Mouse (Mus musculus) spleen, postnatal 4 days (tissue): ENCODE measurements at regions not wholly inside any gene's neighbourhood (a gene's known extent, or its start where the extent isn't known, plus 50 kb on each side); places are given as distances from the start of the nearest gene placed in this dataset.

ENCODE experiments used
- DNase-seq, 2 experiments: peaks; one replicate each; pipeline ENCODE4 v3.0.0; 2022; ENCODE audit warnings: low spot score in 2 of 2

DNA sequence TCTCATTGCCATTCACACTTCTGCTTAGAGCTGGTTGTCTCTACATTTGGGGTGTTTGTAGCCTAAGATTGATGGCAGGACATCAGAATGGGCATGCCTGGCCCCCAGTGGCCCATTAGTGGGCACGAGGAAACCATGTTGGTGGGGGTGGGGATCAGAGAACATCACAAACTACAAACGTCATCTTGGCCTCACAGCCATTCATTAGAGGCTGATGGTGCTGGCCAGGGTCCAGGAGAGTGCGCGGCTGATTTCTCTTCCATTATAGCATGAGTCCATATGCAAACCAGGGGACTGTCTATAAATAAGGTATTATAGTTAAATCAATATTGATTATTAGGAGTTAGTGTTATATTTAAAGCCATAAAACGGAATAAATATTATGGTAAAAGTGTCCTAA lies 67.9 kb downstream of the 3100002H09Rik start:
- DNase-seq: no peak

DNA sequence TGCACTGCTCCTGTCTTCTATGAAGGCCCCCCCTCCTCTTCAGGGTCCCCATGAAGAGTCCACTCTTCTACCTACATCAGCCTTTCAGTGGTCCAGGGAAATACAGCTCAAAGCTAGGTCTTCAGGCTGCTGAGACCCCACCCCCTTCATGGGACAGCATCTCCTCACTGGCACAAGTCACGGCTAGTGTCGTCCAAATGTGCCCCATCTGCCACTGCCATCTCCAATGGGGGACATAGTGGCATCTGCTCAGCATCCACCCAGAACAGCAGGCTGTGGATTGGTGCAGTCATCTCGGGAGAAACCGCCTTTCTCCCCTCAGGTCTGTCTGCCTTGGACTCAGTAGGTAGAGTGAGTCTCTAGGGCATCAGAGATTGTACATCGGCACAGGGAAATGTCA lies 72.1 kb downstream of the 3100002H09Rik start:
- no peak for DNase-seq

DNA sequence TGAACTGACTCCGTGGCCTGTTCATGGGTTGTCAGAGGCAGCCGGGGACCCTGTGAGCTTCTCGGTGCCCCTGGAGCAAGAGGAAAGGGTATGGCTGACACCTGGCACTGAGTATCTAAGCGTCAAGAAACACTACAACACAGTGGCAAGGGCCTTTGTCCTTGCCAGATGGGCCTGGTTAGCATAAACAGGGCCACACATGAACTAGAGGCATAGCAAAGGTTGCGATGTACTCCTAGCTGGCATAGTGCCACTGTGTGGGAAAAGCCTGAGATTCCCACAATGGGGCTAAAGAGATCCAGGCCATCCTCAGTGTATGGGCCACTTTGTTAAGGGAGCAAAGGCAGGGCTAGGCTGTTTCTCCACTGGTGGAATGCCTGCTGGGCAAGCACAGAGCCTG lies 72.9 kb downstream of the 3100002H09Rik start:
- no peak for DNase-seq

DNA sequence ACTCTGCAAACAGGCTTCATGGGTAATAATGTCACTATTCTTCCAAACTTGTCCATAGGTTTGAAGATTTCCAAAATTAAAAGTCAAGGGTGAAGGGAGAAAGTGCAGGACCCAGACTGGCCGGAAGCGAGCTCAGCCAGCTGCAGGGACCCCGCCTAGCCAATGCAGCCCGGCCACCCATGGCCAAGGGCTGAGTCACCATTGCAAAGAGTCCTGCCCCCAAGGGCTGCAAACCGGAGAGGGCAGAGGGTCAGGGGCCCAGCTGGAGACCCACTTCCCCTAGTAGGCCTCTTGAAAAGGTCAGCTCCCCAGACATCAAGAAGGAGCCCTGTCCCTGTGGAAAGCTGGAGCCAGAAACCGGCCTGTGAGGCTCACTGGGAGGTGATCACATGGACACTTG lies 77.0 kb downstream of the 3100002H09Rik start:
- no peak for DNase-seq

DNA sequence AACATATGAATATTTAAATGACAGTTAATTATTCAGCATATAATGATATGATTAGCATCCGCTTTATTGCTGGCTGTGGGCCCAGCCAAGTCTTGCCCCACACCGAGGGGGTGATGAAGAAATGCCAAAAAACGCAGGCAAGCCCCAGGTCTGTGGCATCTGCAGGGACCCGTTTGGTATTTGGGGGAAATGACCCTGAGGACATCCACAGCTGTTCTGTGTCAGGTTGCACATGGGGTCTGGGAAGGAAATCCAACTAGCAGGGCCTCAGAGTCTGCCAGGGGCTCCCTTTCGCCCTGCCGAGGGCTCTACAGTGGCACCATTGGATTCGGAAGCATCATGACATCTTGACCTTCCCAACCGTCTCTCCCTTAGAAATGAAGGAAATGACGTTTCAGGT lies 80.0 kb downstream of the 3100002H09Rik start:
- DNase-seq: no peak

DNA sequence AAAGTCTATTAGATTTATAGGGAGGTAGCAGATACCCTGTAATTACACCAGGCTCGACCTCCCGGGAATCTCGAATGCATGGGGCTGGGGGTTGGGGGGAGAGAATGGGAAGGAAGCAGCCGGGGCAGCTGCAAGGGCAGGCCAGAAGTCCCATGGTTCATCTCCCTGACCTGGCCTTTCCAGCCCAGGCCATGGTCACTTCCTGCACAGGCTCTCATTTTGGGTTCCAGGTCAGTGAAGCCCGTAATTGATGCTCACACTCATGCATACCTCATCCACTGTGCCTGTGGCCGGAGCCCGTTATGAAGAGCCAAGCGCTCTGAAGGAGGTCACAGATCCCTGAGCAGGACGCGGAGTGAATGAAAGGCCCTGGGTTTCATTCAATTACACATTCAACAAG lies 83.8 kb downstream of the 3100002H09Rik start:
- no peak for DNase-seq

DNA sequence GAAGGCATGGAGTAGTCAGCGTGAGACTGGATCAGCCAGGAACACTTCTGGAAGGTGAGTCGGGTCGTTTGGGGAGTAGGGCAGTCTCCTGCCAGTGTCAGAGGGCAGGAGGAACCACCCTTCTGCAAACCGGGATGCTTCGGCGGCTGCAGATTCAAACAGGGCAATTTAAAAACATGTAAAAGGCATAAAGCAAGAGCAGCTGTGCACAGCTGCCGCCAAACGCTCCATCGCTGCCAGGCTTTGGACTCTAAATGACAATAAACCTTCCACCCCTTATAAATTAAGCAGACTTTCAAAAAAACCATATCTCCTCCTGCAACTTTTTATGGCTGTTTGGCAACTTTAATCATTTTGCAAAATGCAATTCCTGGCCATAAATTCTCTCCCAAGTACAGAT lies 84.2 kb downstream of the 3100002H09Rik start:
- DNase-seq: no peak

DNA sequence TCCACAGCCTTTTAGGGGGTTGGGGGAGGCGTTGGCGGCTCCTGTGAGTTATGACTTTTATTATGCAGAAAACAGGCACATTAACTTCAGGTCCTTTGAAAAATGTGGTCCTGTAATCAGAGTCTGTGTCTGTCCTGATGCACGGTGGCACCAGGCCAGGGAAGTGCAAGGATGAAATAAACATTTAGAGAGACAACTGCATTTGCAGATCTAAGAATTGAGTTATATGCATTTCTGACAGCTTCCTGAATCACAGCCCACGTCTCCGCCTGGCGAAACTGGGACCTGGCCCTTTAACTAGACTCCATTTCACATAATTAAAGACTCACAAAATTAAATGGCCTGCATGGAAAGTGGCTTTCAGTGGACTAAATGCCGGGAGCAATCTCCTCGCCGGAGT lies 90.3 kb downstream of the 3100002H09Rik start:
- DNase-seq: no peak

DNA sequence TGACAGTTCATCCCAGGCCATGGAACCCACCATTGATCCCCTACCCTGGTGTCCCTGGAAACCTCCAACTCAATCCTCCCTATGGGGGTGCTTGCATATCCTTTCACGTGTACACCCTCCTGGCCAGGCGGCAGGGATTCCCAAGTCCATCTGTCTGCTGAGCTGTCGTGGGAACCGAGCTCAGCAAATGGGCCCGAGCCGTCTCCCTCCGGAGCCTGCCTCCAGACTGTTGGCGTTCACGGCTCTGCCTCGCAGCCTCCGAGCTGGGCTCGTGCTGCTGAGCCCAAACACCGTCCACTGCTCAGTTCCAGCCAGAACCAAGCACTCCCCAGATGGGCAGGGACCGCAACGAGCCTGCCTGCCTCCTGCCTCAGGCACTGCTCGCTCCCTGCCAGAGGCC lies 98.8 kb downstream of the 3100002H09Rik start:
- no peak for DNase-seq

DNA sequence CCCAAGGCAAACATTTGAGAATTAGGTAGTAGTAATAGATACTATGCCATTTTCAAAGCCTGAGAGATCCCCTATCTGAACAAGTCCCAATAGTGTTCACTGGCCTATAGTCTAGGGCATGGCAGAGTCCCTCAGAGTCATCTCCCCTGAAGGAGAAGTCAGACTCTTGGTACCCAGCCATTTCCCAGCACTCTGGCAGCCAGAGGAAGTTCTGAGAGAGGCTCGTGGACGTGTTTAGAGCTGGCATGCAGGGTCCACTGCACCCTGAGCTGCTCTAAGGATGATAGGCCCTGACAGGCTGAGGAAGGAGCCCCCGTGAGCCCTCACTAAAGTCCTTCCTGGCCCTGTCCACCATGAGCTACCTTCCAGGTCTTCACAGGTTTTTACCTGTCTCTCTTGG lies 99.8 kb downstream of the 3100002H09Rik start:
- DNase-seq: no peak

DNA sequence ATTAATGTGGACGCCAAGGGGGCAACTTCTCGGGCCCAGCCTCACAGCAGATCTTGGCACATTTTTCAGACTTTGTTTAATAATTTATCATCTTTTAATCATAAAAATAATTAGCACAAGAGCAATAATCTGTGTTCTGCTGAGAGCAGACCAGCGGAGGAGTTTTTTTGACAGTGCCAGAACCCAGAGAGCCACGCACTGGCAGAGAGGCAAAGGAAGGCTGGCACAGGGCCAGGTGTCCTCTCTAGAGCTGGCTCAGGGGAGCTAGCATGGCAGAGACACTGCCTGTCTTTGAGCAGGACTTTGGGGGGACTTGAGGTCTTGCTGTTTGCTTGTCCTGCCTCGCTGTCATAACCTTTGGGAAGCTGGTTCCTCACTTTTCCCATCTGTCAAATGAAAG lies 100.9 kb downstream of the 3100002H09Rik start:
- DNase-seq: no peak

DNA sequence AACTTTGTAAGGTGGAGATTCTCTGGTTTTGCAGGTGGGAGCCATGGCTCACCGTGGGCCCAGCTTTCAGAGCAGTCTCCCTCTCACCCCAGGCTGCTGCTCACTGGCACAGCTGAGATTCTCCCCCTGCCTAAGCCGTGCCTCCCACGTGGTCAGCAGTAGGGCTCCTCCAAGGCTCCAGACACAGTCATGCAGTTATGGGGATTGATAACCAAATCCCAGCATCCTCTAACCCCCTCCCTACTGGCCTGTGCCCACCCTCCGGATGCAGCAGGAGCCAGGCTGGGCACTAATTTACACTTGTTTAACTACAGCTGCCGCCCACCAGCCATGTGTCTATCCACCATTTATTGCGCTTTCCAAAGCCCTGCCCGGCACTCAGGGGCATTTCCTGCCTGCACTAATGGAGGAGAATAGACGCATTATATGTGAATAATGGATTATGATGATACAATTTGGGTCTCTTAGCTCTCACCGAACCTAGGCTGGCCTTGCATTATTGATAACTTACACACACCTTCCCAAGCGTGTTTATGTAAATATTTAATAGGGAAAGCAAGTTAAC lies 104.4 kb downstream of the 3100002H09Rik start:
- DNase-seq: no peak

DNA sequence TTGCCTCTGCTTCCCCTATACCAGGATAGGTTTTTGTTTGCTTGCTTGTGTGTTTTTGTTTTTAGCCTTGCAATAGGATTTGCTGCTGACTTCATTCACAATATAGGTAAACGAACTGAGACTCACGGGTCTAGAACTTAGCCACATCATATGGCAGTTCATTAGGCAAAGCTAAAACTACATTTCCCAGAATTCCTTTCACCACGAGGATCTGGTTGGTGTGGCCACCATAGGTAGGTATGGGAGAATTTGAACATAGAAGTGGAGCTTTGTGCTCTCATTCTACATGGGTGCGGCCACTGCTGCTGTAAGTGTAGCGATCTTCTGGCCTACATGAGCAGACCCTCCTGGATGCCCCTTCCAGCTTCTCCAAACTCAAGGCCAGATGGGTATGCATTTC lies 108.8 kb downstream of the 3100002H09Rik start:
- DNase-seq: no peak

DNA sequence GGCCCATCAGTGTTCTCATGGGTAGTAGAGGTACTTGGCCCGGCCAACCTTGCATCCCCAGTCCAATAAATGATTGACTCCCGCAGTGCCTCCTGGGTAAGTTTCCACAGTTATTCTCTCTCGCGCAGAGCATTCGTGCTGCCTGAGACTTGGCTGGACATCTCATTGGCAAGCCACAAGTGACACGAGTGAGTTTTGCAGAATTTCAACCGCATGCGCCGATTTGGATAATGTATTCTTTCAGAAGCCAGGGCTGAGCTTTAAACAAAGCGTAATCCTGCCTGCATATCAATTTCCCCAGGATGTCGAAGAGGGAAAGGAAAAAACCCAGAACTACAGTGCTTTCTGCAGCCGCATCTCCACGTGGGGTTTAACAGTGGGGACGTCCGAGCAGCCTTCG lies 112.6 kb downstream of the 3100002H09Rik start:
- DNase-seq: no peak

DNA sequence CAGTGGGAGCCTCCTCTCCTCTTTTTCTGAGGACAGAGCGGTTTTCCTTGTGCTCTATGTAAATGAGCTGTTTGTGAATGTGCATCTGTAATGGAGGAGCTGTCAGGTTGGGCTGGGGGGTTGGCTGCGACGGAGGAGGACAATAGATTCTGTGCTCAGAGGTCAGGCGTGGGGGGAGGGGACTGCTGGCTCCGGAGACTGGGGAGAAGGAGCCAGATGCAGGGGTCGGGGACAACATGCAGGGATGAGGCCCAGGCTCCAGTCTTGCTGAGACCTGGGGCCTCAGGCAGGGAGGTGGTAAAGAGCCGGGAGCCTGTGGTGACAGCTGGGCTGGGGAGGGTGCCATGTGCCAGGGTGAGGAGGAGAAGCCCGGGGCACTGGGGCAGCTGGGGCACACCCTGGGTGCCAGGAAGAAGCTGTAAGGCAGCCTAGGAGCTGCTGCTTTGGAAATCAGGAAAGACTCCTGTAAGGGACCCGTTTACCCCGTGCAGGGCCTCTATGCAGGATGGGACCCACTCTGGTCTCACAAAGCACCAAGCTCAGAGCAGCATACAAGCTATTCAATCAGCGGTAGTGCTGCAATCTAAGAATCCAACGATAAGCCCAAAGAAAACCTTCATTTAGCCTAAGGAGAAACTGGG lies 124.5 kb downstream of the 3100002H09Rik start:
- DNase-seq: no peak

DNA sequence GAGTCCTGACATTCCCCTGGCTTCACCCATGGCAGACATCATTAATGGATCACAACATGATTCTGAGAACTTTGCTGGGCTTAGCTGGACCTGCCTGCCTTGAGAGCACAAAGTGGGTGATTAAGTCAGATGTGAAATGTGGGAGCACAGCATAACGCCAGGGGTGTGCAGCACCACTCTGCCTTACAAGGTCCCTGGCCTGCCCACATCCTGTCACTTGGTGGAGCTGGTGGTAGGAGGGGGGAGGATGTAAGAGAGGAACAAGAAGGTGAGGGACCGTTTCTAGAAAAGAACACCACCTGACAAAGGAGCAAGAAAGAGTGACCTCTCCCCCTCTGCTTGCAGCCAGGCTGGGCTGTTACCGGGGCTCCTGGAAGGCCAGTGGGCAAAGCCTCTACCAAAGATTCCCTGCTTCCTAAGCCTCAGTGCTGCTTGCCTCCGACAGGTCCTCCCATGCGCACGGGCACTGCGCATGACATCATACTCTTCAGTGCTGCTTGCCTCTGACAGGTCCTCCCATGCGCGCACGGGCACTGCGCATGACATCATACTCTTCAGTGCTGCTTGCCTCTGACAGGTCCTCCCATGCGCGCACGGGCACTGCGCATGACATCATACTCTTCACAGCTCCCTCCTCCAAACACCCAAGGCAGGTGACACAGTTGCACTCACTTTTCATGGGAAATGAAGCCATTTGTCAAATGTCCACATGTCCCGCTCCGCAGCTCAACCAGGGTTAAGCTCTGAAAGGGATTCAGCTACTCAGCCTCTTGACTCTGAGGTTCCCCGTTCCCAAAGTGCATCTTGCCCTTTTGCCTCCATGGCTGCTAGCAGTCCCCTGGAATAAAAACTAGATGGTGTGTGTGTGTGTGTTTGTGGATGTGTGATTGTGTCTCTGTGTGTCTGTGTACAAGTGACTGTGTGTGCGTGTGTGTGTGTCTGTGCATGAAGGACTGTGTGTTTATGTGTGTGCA lies 125.7 kb downstream of the 3100002H09Rik start:
- no peak for DNase-seq

DNA sequence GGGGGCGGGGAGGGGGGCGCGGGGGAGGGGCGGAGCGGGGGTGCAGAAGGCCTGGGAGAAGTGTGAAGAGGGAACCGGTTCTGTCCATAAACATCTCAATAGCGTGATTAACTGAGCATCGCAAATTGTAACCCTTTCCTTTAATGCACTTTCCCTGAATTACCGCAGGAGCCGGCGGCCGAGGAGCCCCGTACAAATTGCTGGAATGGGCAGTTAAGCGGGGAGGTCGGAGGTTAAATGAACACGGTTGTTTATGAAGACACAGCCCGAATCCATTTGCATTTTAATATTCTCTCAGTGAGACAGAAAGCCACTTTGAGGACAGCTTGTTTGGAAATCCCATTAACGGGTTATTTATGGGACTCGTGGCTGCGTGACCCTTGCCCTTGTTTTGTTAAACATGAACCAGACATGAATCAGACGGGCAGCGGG lies 132.7 kb downstream of the 3100002H09Rik start:
- DNase-seq: no peak

DNA sequence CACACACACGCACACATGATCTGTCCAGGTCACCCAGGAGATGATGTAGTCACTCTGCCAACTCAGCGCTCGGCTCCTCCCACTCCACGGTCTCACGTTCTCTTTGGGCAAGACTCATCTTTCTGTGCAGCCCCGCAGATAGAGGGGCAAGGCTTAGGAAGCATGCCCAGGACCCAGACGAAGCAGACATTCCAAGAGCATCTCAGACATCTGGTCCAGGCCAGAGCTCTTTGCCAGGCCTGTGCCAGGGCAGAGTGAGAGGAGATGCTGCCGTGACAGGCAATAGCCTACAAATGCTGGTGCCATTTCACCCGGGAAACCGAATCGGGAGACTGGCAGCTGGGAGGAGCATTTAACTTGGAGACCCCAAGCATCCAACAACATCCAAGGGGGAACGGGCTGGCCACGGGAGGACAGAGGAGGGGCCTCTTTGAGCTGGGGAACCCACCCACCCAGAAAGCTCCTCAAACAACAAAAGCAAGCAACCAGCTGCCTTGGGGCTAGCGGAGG lies 133.2 kb downstream of the 3100002H09Rik start:
- no peak for DNase-seq

DNA sequence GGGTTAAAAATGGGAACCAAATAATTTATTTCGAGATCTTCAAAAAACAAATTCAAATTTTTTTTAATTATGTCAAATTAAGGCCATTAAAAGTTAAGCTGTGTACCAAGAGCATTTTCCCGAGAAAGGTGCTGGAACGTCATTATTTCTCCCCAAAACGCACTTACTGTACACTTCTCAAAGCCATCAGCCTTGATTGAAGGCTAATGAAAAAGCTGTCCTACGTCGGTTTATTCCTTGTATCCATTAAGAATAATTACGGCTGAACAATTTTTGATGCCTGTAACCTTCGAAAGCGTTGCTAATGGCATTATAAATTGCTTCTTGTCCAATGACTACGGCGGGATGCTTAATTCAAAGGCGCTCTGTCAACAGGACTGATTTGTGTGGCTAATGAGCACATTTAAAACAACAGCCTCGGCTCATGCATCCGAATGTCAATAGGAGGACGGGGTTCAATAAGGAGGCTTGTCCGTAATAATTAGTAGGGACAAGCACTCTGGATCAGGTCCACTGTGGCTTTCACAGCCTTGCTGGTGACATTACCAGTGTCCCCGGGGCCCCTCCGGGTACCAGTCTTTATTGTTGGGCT lies 145.3 kb downstream of the 3100002H09Rik start:
- no peak for DNase-seq

DNA sequence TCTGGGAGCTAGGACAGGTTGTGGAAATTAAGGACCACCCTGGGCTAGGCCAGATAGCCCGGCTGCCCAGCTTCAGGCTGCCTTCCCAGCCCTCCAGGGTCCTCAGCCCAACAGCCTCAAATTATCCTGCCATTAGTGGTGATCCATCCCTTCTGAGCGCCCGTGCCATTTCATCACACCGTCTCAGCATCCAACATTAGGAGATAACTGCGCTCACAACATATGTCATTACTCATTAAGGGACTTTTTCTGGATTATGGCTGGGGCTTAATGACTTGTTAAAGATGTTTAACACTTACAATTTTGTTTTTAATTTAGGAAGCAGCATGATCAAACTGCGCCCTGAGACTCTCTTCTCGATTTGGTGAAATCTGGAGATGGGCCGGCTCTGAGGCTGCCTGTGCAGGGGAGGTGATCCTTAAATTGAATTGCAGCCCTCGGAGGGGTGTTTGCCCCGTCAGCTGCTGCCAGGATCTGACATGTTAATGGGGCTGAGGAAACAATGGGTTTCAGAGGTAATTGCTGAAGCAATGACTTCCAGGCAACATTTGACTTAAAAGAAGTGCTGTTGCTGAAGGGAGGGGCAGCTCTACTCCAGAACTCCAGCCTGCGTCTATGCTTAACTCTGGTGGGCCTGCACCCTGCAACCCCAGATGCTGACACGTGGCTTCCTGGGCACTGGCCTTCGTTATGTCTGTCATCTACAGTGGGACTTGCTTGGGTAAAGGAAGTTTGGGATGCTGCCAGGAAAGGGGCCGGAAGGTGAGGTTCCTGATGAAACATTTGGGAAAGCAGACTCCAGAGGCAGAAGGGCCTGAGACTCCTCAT lies 154.9 kb downstream of the 3100002H09Rik start:
- DNase-seq: no peak

DNA sequence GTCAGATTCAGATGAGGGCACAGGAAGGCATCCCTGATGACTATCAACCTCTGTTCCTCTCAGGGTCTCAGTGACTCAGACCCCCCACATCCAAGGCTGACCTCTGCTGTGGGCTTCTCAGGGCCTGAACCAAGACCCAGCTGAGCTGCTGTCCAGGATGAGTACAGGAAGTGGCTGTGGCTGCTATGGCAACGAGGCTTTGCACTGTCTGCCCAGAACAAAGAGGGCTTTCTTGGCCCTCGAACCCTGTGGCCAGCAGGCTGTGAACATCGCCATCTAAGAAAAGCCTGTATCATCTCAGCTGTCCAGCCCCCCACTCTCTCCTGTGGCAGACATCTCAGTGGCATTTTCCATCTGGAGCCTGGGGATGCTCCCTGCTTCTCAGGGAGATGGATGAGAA lies 159.5 kb downstream of the 3100002H09Rik start:
- no peak for DNase-seq
